In the genomic region with DNA sequence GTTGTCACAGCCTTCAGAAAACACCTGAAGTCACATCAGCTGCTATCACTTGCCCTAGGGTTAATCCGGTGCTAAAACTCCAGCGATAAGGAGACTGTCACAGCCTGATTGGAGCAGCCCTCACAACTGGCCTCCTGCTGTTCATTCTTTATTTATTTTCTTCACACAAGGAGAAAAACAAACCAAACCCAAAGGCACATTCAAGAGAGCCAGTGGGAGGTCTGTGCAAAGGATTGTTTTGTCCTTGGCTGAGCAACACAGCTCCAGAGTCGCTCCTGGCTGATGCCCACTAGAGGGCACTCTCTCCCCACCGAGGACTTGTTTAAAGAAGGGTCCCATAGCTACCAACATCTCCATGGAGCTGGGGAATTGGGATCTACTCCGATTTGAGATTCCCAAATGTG, we compare ENCODE assay signal across 8 mouse cellular contexts.
DNase-seq lines count a peak whose midpoint lies in the region; ATAC-seq and TF ChIP-seq lines count a peak whose summit lies in the region.

No protein-coding gene starts in this region.

- H3K4me3 ChIP-seq in thymus, adult 2 months (ENCODE audit: control insufficient read depth, insufficient read depth, low read length): no peak overlapping the region

- H3K36me3 ChIP-seq in thymus, adult 2 months (ENCODE audit: control insufficient read depth, insufficient read depth, low read length): no peaks in the 10 kb centered on the region

- TF ChIP-seq POLR2A in thymus, adult 2 months (IDR thresholded peaks at IDR 0.05; ENCODE audit: control insufficient read depth, extremely low read depth, insufficient read depth, low read length, poor library complexity): no peak

- intact Hi-C loops in gastrocnemius, postnatal 14 days (cut with DNase I; ENCODE audit: low total_unique reads): loop anchor here (10.0 kb wide), 1 partner anchor 221 kb away; the partner anchor contains the start of gene Pbx1

- no peaks in the 10 kb centered on the region for H3K27me3 ChIP-seq in thymus, adult 2 months (ENCODE audit: control insufficient read depth, insufficient read depth, low read length)

- no peaks in the 10 kb centered on the region for H3K4me1 ChIP-seq in thymus, adult 2 months (replicated peaks; ENCODE audit: control insufficient read depth, insufficient read depth, low read length)

- 31% methylated on average over 5 of the region's 5 CpGs for WGBS in thymus, adult 2 months

- TF ChIP-seq CTCF in thymus, adult 2 months (IDR thresholded peaks at IDR 0.05; ENCODE audit: borderline replicate concordance, control insufficient read depth, extremely low read depth, insufficient read depth, low read length, poor library complexity): no peak

- peak; percentile 27 for DNase-seq in thymus, postnatal 0 days (ENCODE audit: low spot score)
- DNase-seq in thymus, adult 2 months: no peak
- peak; percentile 94 for DNase-seq in embryo, embryonic 10.5 days (ENCODE audit: low spot score)
- peak; percentile 78 for DNase-seq in gastrocnemius, postnatal 14 days
- DNase-seq in induced T-regulatory cell, adult 2 months (ENCODE audit: low read depth): peak; percentile 4
- peak; percentile 48 to 55 for DNase-seq in left cerebral cortex, adult 8-10 months (ENCODE audit: low spot score in 2 of 2)
- DNase-seq in skeletal muscle tissue, adult 2 months (ENCODE audit: low read depth, low spot score): peak; percentile 73

- peak; percentile 85 for ATAC-seq in megakaryocyte progenitor cell, adult 5-6 weeks (replicated peaks; ENCODE audit: poor library complexity)

- no peak overlapping the region for H3K27ac ChIP-seq in thymus, adult 2 months (ENCODE audit: control insufficient read depth, insufficient read depth, low read length)
